Mouse (Mus musculus) limb, embryonic 14.5 days (tissue): ENCODE measurements around the gene Adap1. TPM values are rescaled to one million over a fixed set of nuclear protein-coding genes. Genes with fewer than 3 reads are reported as not detected.

Experiments used
- ATAC-seq: fragments of 200-750 bp; cut with Nextera tagmentation; 2 replicates; pipeline ENCODE4 v1.8.0; 2017; ENCODE audit warnings: low read depth, moderate number of reproducible peaks, moderate TSS enrichment; ENCODE audit not compliant: low FRiP score
- DNase-seq: peaks from one replicate; pipeline ENCODE4 v3.0.0-alpha.2; 2015; ENCODE audit warnings: low spot score
- H3K27ac ChIP-seq: fragments of 300-500 bp; sonication (generic); replicated peaks from 2 replicates; pipeline ENCODE4 v1.5.1; 2014; ENCODE audit warnings: low read depth, mild to moderate bottlenecking, low read length, moderate library complexity, mixed read lengths
- H3K27me3 ChIP-seq: fragments of 300-500 bp; sonication (generic); 2 replicates; pipeline ENCODE4 v1.6.1; 2014; ENCODE audit warnings: low read length, mixed read lengths; ENCODE audit not compliant: control insufficient read depth, insufficient read depth
- H3K36me3 ChIP-seq: fragments of 300-500 bp; sonication (generic); 2 replicates; pipeline ENCODE4 v1.6.1; 2014; ENCODE audit warnings: mild to moderate bottlenecking, low read length, moderate library complexity, mixed read lengths; ENCODE audit not compliant: control insufficient read depth, insufficient read depth
- H3K4me1 ChIP-seq: fragments of 300-500 bp; sonication (generic); 2 replicates; pipeline ENCODE4 v1.6.1; 2014; ENCODE audit warnings: antibody characterized with exemption, low read length, mixed read lengths; ENCODE audit not compliant: control insufficient read depth, insufficient read depth
- H3K4me2 ChIP-seq: fragments of 300-500 bp; sonication (generic); replicated peaks from 2 replicates; pipeline ENCODE4 v1.6.1; 2014; ENCODE audit warnings: low read depth, mild to moderate bottlenecking, low read length, moderate library complexity; ENCODE audit not compliant: severe bottlenecking
- H3K4me3 ChIP-seq: fragments of 300-500 bp; sonication (generic); replicated peaks from 2 replicates; pipeline ENCODE4 v1.5.1; 2014; ENCODE audit warnings: low read length
- H3K9ac ChIP-seq: fragments of 300-500 bp; sonication (generic); 2 replicates; pipeline ENCODE4 v1.6.1; 2014; ENCODE audit warnings: mild to moderate bottlenecking, low read depth, low read length, moderate library complexity; ENCODE audit not compliant: severe bottlenecking
- H3K9me3 ChIP-seq: fragments of 300-500 bp; sonication (generic); 2 replicates; pipeline ENCODE4 v1.6.1; 2016; ENCODE audit warnings: low read length; ENCODE audit not compliant: control insufficient read depth
- POLR2A ChIP-seq: fragments of 200-500 bp; IDR thresholded peaks from 2 replicates; pipeline ENCODE4 v1.8.0; 2012; ENCODE audit warnings: inconsistent platforms, mild to moderate bottlenecking, moderate library complexity, borderline replicate concordance; ENCODE audit not compliant: insufficient read depth, insufficient read length; ENCODE audit errors: extremely low read depth
- WGBS: fragments of 180-500 bp; shearing (Covaris S2); extraction: QIAGEN DNeasy Blood & Tissue Kit; methylation state at CpG from one replicate; pipeline ENCODE4 v1.1.7; 2014; 5-methylcytosine and 5-hydroxymethylcytosine counted together
- polyA plus RNA-seq, 2 experiments: library from polyadenylated mRNA; depleted of rRNA in 1 of 2; stranded (reverse) in 1 of 2; unstranded in 1 of 2; fragments of >200 nt; fragmentation: Nextera tagmentation in 1 of 2; extraction: Ambion mirVana in 1 of 2; gene quantifications; 2 replicates each; pipeline versions ENCODE4 v1.2.1 to v1.2.3; 2012 to 2014

Gene Adap1
- polyA plus RNA-seq, 2 experiments: 2.5 to 2.7 TPM

DNA sequence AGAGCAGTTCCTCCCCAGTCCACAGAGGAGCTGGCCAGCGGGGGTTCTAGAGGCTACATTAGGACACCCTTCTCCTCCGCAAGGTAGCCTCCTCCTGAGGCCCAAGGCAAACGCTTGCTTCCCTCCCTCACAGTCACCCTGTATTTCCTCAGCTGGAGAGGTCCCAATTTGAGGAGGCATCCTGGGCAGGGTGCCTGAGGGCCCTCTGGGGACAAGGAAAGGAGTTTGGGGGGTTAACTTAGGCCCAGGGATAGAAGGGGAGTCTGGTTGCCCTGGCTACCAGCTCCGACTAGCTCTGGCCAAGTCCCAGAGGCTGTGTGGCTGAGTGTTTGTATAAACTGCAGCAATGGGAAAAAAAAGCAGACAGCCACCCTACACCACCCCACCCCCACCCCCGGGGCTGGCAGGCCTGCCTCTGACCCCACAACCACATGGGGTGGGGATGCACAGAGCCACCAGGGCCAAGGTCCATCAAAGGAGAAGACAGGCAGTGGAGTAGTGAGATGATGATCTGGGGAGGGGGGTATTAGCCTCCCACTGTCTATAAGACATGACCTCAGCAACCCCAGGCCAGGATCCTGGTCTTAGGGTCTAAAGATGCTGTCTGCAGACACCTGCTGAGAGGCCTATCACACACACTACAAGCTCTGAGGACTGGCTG is 39.6 kb upstream of the Adap1 start:
- H3K4me2 ChIP-seq: no peak overlapping the region
- no peak for TF ChIP-seq POLR2A
- 0 out of 2 replicates have a peak overlapping the region, but pooled peaks have one; percentile 26 for H3K27ac ChIP-seq

GRCm38 (mm10) chr5:139364260-139364910 is 39.0 kb upstream of the Adap1 start:
- Histone ChIP-seq H3K36me3 (peaks cover 6% of the 10 kb centered on the region), H3K4me3 (no peak overlapping the region), H3K9ac (0 out of 2 replicates have a peak overlapping the region, but pooled peaks have one; percentile 12), H3K27ac (0 out of 2 replicates have a peak overlapping the region, but pooled peaks have one; percentile 26), H3K4me2 (no peak overlapping the region; the same call in 1 of the 2 replicates), H3K4me1 (peaks cover 11% of the 10 kb centered on the region; the same call in 1 of the 2 replicates), H3K27me3 (no peaks in the 10 kb centered on the region), H3K9me3 (no peaks in the 10 kb centered on the region)
- TF ChIP-seq POLR2A: no peak
- ATAC-seq: peak; percentile 52
- DNase-seq: peak; percentile 82
- WGBS: 28% methylated on average over 12 of the region's 12 CpGs

More for the DNA sequence above, 39.6 kb upstream of the Adap1 start:
- DNase-seq (no peak), ATAC-seq (no peak)
- Histone ChIP-seq H3K4me1 (peaks cover 11% of the 10 kb centered on the region; the same call in 1 of the 2 replicates), H3K27me3 (no peaks in the 10 kb centered on the region), H3K4me3 (no peak overlapping the region), H3K9ac (0 out of 2 replicates have a peak overlapping the region, but pooled peaks have one; percentile 12), H3K36me3 (peaks cover 6% of the 10 kb centered on the region), H3K9me3 (no peaks in the 10 kb centered on the region)
- WGBS: 27% methylated on average over 5 of the region's 5 CpGs

DNA sequence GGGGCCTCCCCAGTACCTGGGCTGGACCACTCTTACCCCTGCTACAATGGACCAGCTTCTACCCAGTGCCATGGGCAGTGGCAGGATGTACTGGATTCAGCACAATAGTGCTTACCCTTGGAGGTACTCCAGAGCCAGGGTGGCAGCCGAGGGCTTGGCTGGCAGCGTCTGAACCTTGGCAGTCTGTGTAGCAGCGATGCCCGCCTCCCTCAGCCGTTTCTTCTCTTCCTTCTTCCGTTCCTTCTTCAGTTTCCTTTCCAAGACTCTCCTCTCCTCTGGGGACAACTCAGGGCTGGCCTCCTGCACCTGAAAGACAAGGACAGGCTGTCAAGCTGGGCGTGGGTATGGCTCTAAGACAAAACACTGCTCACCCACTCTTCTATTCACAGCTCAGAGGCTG is 38.4 kb upstream of the Adap1 start:
- Histone ChIP-seq H3K4me3 (no peak overlapping the region), H3K4me2 (no peak overlapping the region), H3K27me3 (no peaks in the 10 kb centered on the region), H3K9ac (no peak overlapping the region), H3K4me1 (peaks cover 11% of the 10 kb centered on the region; the same call in 1 of the 2 replicates), H3K9me3 (no peaks in the 10 kb centered on the region), H3K36me3 (peaks cover 6% of the 10 kb centered on the region), H3K27ac (no peak overlapping the region)
- no peak for TF ChIP-seq POLR2A
- DNase-seq: no peak
- ATAC-seq: no peak
- 70% methylated on average over 7 of the region's 7 CpGs for WGBS

DNA sequence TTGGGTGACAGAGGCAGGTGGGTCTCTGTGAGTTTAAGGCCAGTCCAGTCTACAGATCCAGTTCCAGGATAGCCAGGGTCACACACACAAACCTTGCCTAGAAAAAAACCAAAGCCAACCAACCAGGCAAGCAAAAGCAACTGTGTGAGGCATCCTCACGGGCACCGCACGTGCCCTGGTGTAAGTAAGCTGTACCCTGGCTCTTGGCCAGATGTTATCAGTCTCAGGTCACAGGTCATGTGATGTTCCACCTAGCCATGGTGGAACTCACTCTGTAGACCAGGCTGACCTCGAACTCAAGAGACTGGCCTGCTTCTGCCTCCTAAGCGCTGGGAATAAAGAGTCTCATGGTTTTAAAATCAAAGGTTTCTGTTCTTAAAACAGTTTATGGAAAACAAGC is 33.8 kb upstream of the Adap1 start:
- DNase-seq: no peak
- ATAC-seq: no peak
- H3K9me3 ChIP-seq: no peaks in the 10 kb centered on the region
- H3K27me3 ChIP-seq: no peaks in the 10 kb centered on the region
- no peak overlapping the region for H3K9ac ChIP-seq
- peaks cover 6% of the 10 kb centered on the region for H3K36me3 ChIP-seq
- H3K4me1 ChIP-seq: no peaks in the 10 kb centered on the region; the same call in 1 of the 2 replicates
- no peak overlapping the region for H3K4me3 ChIP-seq
- H3K27ac ChIP-seq: no peak overlapping the region
- 86% methylated on average over 5 of the region's 5 CpGs for WGBS
- no peak for TF ChIP-seq POLR2A
- H3K4me2 ChIP-seq: no peak overlapping the region

DNA sequence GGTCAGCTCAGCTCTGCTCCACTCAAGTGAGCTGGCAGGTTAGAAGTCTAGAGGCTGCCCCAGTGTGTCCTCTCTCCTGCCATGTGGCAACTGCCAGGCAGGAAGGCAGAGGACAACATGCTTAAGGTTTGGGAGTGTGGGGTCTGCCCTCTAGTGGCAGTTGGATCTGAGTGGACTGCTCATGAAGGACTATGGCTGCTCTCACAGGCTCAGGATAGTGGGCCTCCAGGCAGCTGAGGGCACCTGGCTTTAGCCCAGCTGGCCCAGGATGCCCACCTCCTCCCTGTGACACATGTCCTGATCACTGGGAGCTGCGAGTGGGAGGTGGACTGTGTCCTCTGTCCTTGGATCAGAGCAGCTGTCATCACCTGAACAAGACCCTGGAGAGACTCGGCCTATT is 33.2 kb upstream of the Adap1 start:
- peaks cover 6% of the 10 kb centered on the region for H3K36me3 ChIP-seq
- no peak overlapping the region for H3K9ac ChIP-seq
- no peaks in the 10 kb centered on the region for H3K9me3 ChIP-seq
- H3K4me3 ChIP-seq: no peak overlapping the region
- 79% methylated on average over 2 of the region's 2 CpGs for WGBS
- no peak overlapping the region for H3K4me2 ChIP-seq
- no peak for TF ChIP-seq POLR2A
- H3K27me3 ChIP-seq: no peaks in the 10 kb centered on the region
- H3K27ac ChIP-seq: no peak overlapping the region
- no peaks in the 10 kb centered on the region for H3K4me1 ChIP-seq
- DNase-seq (no peak), ATAC-seq (no peak; the same call in 1 of the 2 replicates)
